Mouse (Mus musculus) cerebellum, adult 2 months (tissue): ENCODE data around the gene Npas3.

Experiments used
- CTCF ChIP-seq: fragments of 200-500 bp; IDR thresholded peaks from 2 replicates; pipeline ENCODE4 v1.5.1; 2011; ENCODE audit warnings: low read depth, mild to moderate bottlenecking, control low read depth, low read length, moderate library complexity, borderline replicate concordance; ENCODE audit not compliant: insufficient read depth
- POLR2A ChIP-seq: fragments of 200-500 bp; IDR thresholded peaks from 2 replicates; pipeline ENCODE4 v1.6.1; 2011; ENCODE audit warnings: low read length, control low read depth, borderline replicate concordance; ENCODE audit not compliant: insufficient read depth

DNA sequence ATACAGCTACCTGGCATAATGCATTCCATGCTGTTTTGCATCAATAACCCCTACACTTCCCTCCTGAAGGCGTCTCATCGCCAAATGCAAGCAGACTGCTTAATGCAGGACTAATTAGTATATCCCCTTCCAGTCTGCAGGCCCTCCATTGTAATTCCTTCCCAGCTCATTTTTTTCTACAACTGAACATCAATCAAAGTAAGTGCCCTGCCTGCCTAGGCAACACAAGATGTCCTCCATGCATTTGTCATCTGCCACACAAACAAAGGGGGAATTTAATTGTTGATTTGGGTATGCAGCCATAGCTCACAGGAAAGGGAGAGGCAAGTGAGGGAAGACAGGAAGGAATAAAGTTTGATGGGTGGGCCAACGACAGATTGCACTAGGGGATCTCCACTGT, 804.5 kb downstream of the Npas3 start:
- no peak for TF ChIP-seq CTCF
- no peak for TF ChIP-seq POLR2A
